Mouse (Mus musculus) bone marrow, adult 2 months (tissue): ENCODE data around the gene Chit1.

Source experiments
- CTCF ChIP-seq: fragments of 200-500 bp; IDR thresholded peaks from 2 replicates; pipeline ENCODE4 v1.5.1; 2011; ENCODE audit warnings: low read length, control low read depth; ENCODE audit not compliant: control insufficient read depth, insufficient read depth
- POLR2A ChIP-seq: fragments of 200-500 bp; IDR thresholded peaks from 2 replicates; pipeline ENCODE4 v1.6.1; 2011; ENCODE audit warnings: low read depth, mild to moderate bottlenecking, control low read depth, low read length, borderline replicate concordance; ENCODE audit not compliant: control insufficient read depth

- TF ChIP-seq POLR2A (no peak), CTCF (no peak)
Observed at GRCm38 (mm10) chr1:134066554-134066953, 44.5 kb upstream of the Chit1 start.
